12 mouse cellular contexts compared by ENCODE assay signal in genomic region chr6:115990479-115990878, GRCm38 (mm10). TPM values are rescaled to one million over a fixed set of nuclear protein-coding genes. Genes with fewer than 3 reads are reported as not detected.
DNase-seq lines count a peak whose midpoint lies in the region; ATAC-seq lines count a peak whose summit lies in the region.
"Had no signal": no experiment of that assay in that cellular context is flagged by ENCODE, and none has a peak within 500 bp of the region (broad histone marks: within the 10 kb centered on the region; RNA-seq: fewer than 3 reads in every experiment).

No protein-coding gene starts in this region.

- peak overlapping the region; percentile 74 for H3K4me3 ChIP-seq in kidney, embryonic 15.5 days (replicated peaks)
- peak overlapping the region; percentile 75 for H3K4me3 ChIP-seq in brown adipose tissue, adult 24 weeks (ENCODE audit: insufficient read depth, low read depth, low read length)
- H3K4me3 ChIP-seq in forebrain, embryonic 14.5 days (ENCODE audit: low read depth, low read length), result no peak overlapping the region
- H3K4me3 ChIP-seq in limb, embryonic 13.5 days, result peak overlapping the region; percentile 61; the same call in 1 of the 2 replicates

- peaks cover 5% of the 10 kb centered on the region; the same call in 1 of the 2 replicates for H3K36me3 ChIP-seq in kidney, embryonic 15.5 days
- no peaks in the 10 kb centered on the region for H3K36me3 ChIP-seq in forebrain, embryonic 14.5 days (ENCODE audit: control insufficient read depth, insufficient read depth, low read length)
- H3K36me3 ChIP-seq in limb, embryonic 13.5 days, result no peaks in the 10 kb centered on the region

- H3K9me3 ChIP-seq in kidney, embryonic 15.5 days (replicated peaks), result no peaks in the 10 kb centered on the region
- H3K9me3 ChIP-seq in forebrain, embryonic 14.5 days (replicated peaks; ENCODE audit: control insufficient read depth, low read length), result no peaks in the 10 kb centered on the region
- no peaks in the 10 kb centered on the region for H3K9me3 ChIP-seq in limb, embryonic 13.5 days

- no peak for DNase-seq in kidney, adult 9 months
- no peak for DNase-seq in forebrain, embryonic 14.5 days (ENCODE audit: low spot score)
- no peak for DNase-seq in layer of hippocampus, adult 9-11 months
- DNase-seq in gastrocnemius, postnatal 4 days (ENCODE audit: low spot score in 2 of 2), result no peak
- no peak for DNase-seq in right cerebral cortex, adult 2 months (ENCODE audit: low spot score in 2 of 2)
- DNase-seq: adrenal gland, postnatal 14 days; embryo, embryonic 11 days; kidney, adult 11 months had no signal

- H3K4me2 ChIP-seq in kidney, embryonic 15.5 days, result peak overlapping the region; percentile 93
- peak overlapping the region; percentile 84 for H3K4me2 ChIP-seq in forebrain, embryonic 14.5 days (ENCODE audit: low read length)
- H3K4me2 ChIP-seq in limb, embryonic 13.5 days (replicated peaks), result peak overlapping the region; percentile 91; the same call in 1 of the 2 replicates

- H3K27me3 ChIP-seq in kidney, embryonic 15.5 days, result peaks cover 18% of the 10 kb centered on the region
- peaks cover 28% of the 10 kb centered on the region for H3K27me3 ChIP-seq in forebrain, embryonic 14.5 days (replicated peaks; ENCODE audit: control insufficient read depth, insufficient read depth, low read length)
- peaks cover 56% of the 10 kb centered on the region for H3K27me3 ChIP-seq in limb, embryonic 13.5 days

- H3K27ac ChIP-seq in kidney, embryonic 15.5 days, result peak overlapping the region; percentile 27; the same call in 1 of the 2 replicates
- H3K27ac ChIP-seq in brown adipose tissue, adult 24 weeks (replicated peaks; ENCODE audit: low read depth, low read length), result peak overlapping the region; percentile 79
- no peak overlapping the region for H3K27ac ChIP-seq in forebrain, embryonic 14.5 days (ENCODE audit: low read depth, low read length)
- no peak overlapping the region for H3K27ac ChIP-seq in limb, embryonic 13.5 days

- 74% methylated on average over 9 of the region's 9 CpGs for WGBS in kidney, embryonic 15.5 days
- WGBS in forebrain, embryonic 14.5 days, result 84% methylated on average over 9 of the region's 9 CpGs
- 85% methylated on average over 9 of the region's 9 CpGs for WGBS in limb, embryonic 13.5 days

- 0 out of 2 replicates have a peak overlapping the region, but pooled peaks have one; percentile 70 for H3K9ac ChIP-seq in kidney, embryonic 15.5 days
- 0 out of 2 replicates have a peak overlapping the region, but pooled peaks have one; percentile 1 for H3K9ac ChIP-seq in forebrain, embryonic 14.5 days (ENCODE audit: low read length)
- peak overlapping the region; percentile 54; the same call in 1 of the 2 replicates for H3K9ac ChIP-seq in limb, embryonic 13.5 days

- H3K4me1 ChIP-seq in kidney, embryonic 15.5 days, result peaks cover 85% of the 10 kb centered on the region
- peaks cover 42% of the 10 kb centered on the region for H3K4me1 ChIP-seq in brown adipose tissue, adult 24 weeks (ENCODE audit: control insufficient read depth, insufficient read depth, insufficient read length, low read length)
- peaks cover 5% of the 10 kb centered on the region; the same call in 1 of the 2 replicates for H3K4me1 ChIP-seq in forebrain, embryonic 14.5 days (ENCODE audit: control insufficient read depth, insufficient read depth, low read length)
- H3K4me1 ChIP-seq in limb, embryonic 13.5 days, result peaks cover 57% of the 10 kb centered on the region

- ATAC-seq in kidney, embryonic 15.5 days (replicated peaks; ENCODE audit: low FRiP score), result no peak
- ATAC-seq in forebrain, embryonic 14.5 days, result no peak
- no peak for ATAC-seq in limb, embryonic 13.5 days (ENCODE audit: low FRiP score, low read depth)

RNA-seq across cellular contexts. Expression of gene Plxnd1, which starts 4.3 kb away (rescaled TPM):
- polyA plus RNA-seq in kidney, embryonic 15.5 days (2015; fragmentation: Nextera tagmentation; extraction: Ambion mirVana), result 47.3 and 52.7 TPM in 2 replicates
- polyA plus RNA-seq in brown adipose tissue, adult 24 weeks (2012; ENCODE audit: insufficient read depth, insufficient read length, missing spikeins), result 20.2 and 24.0 TPM in 2 replicates
- polyA plus RNA-seq in forebrain, embryonic 14.5 days (2014; fragmentation: Nextera tagmentation; extraction: Ambion mirVana), result 15.3 and 19.6 TPM in 2 replicates
- polyA plus RNA-seq in limb, embryonic 13.5 days (2015; fragmentation: Nextera tagmentation; extraction: Ambion mirVana), result 27.6 and 30.0 TPM in 2 replicates
- total RNA-seq in gastrocnemius, postnatal 4 days (2021), result 100 to 1,000 TPM; 125 to 133 TPM

RNA-seq across cellular contexts. Expression of gene H1foo, which starts 45.7 kb away (rescaled TPM):
- not detected in 2 replicates for polyA plus RNA-seq in kidney, embryonic 15.5 days (2015; fragmentation: Nextera tagmentation; extraction: Ambion mirVana)
- polyA plus RNA-seq in brown adipose tissue, adult 24 weeks (2012; ENCODE audit: insufficient read depth, insufficient read length, missing spikeins), result not detected in 2 replicates
- polyA plus RNA-seq in forebrain, embryonic 14.5 days (2014; fragmentation: Nextera tagmentation; extraction: Ambion mirVana), result not detected in 2 replicates
- not detected in 2 replicates for polyA plus RNA-seq in limb, embryonic 13.5 days (2015; fragmentation: Nextera tagmentation; extraction: Ambion mirVana)
- total RNA-seq in gastrocnemius, postnatal 4 days (2021), result not detected
- total RNA-seq: adrenal gland, postnatal 14 days had no signal
- polyA plus RNA-seq: midbrain, embryonic 11.5 days had no signal

RNA-seq across cellular contexts. Expression of gene Rho, which starts 58.9 kb away (rescaled TPM):
- 0.10 and 0.14 TPM in 2 replicates for polyA plus RNA-seq in kidney, embryonic 15.5 days (2015; fragmentation: Nextera tagmentation; extraction: Ambion mirVana)
- not detected in 2 replicates for polyA plus RNA-seq in brown adipose tissue, adult 24 weeks (2012; ENCODE audit: insufficient read depth, insufficient read length, missing spikeins)
- polyA plus RNA-seq in forebrain, embryonic 14.5 days (2014; fragmentation: Nextera tagmentation; extraction: Ambion mirVana), result 0.19 and 0.30 TPM in 2 replicates
- 0.20 and 0.42 TPM in 2 replicates for polyA plus RNA-seq in limb, embryonic 13.5 days (2015; fragmentation: Nextera tagmentation; extraction: Ambion mirVana)
- total RNA-seq in gastrocnemius, postnatal 4 days (2021), result under 1 TPM; 0.62 to 0.93 TPM
- polyA plus RNA-seq: midbrain, embryonic 11.5 days had no signal

Comparison
In these comparisons a context has a peak if more than half of its experiments do, and no peak if none do; other contexts are left out.
1. H3K27ac ChIP-seq: peak in kidney, embryonic 15.5 days (single experiment) and brown adipose tissue, adult 24 weeks (single experiment); none in forebrain, embryonic 14.5 days (single experiment) and limb, embryonic 13.5 days (single experiment).
2. H3K9ac ChIP-seq: peak in every context shown above with its lines; median percentile 70 in kidney, embryonic 15.5 days; 54 in limb, embryonic 13.5 days; 1 in forebrain, embryonic 14.5 days.
3. Peak in every context shown above with its lines, with median percentiles within 50 percentile points of each other: H3K4me2 ChIP-seq.